Mouse (Mus musculus): ENCODE results near the gene Lyrm1. TPM values are rescaled to one million over a fixed set of nuclear protein-coding genes. Genes with fewer than 3 reads are reported as not detected.

Gene Lyrm1
- polyA plus RNA-seq, 1 experiment from 2014 or later: 9.1 TPM

GRCm38 (mm10) chr7:119892742-119893141, 2.9 kb upstream of the Lyrm1 start:
- no peaks in the 10 kb centered on the region for H3K36me3 ChIP-seq
- H3K27ac ChIP-seq: no peak overlapping the region
- H3K27me3 ChIP-seq: no peaks in the 10 kb centered on the region
- no peaks in the 10 kb centered on the region for H3K9me3 ChIP-seq
- H3K9ac ChIP-seq: no peak overlapping the region
- WGBS: 90% methylated on average over 4 of the region's 4 CpGs
- ATAC-seq (ENCODE audit: insufficient number of reproducible peaks, low FRiP score, low TSS enrichment, low read depth): no peak
- H3K4me3 ChIP-seq: no peak overlapping the region
- peaks cover 14% of the 10 kb centered on the region; the same call in 1 of the 2 replicates for H3K4me1 ChIP-seq
- no peak overlapping the region for H3K4me2 ChIP-seq

- Histone ChIP-seq H3K27me3 (no peaks in the 10 kb centered on the region), H3K4me3 (peak overlapping the region; percentile 67), H3K9ac (peak overlapping the region; percentile 69), H3K4me1 (peaks cover 14% of the 10 kb centered on the region; the same call in 1 of the 2 replicates), H3K9me3 (no peaks in the 10 kb centered on the region), H3K36me3 (no peaks in the 10 kb centered on the region), H3K4me2 (peak overlapping the region; percentile 83), H3K27ac (peak overlapping the region; percentile 98)
- no peak; the same call in 1 of the 2 replicates for ATAC-seq (ENCODE audit: insufficient number of reproducible peaks, low FRiP score, low TSS enrichment, low read depth)
- WGBS: under 1% methylated on average over 15 of the region's 15 CpGs
Measured at GRCm38 (mm10) chr7:119894818-119895544, 680 bp upstream of the Lyrm1 start.

GRCm38 (mm10) chr7:119897521-119898109, 2.0 kb downstream of the Lyrm1 start:
- Histone ChIP-seq H3K27ac (no peak overlapping the region), H3K4me3 (no peak overlapping the region), H3K36me3 (no peaks in the 10 kb centered on the region), H3K4me2 (no peak overlapping the region), H3K9ac (no peak overlapping the region), H3K27me3 (no peaks in the 10 kb centered on the region), H3K4me1 (peaks cover 14% of the 10 kb centered on the region; the same call in 1 of the 2 replicates), H3K9me3 (no peaks in the 10 kb centered on the region)
- ATAC-seq (ENCODE audit: insufficient number of reproducible peaks, low FRiP score, low TSS enrichment, low read depth): no peak
- WGBS: 90% methylated on average over 8 of the region's 8 CpGs

GRCm38 (mm10) chr7:119898247-119898856, 2.7 kb downstream of the Lyrm1 start:
- Histone ChIP-seq H3K27ac (no peak overlapping the region), H3K4me1 (peaks cover 14% of the 10 kb centered on the region; the same call in 1 of the 2 replicates), H3K27me3 (no peaks in the 10 kb centered on the region), H3K4me3 (no peak overlapping the region), H3K9ac (no peak overlapping the region), H3K9me3 (no peaks in the 10 kb centered on the region), H3K36me3 (no peaks in the 10 kb centered on the region), H3K4me2 (no peak overlapping the region)
- ATAC-seq (ENCODE audit: insufficient number of reproducible peaks, low FRiP score, low TSS enrichment, low read depth): no peak
- 60% methylated on average over 1 of the region's 1 CpGs for WGBS

GRCm38 (mm10) chr7:119899386-119900057, 3.9 kb downstream of the Lyrm1 start:
- no peak overlapping the region for H3K4me3 ChIP-seq
- H3K27ac ChIP-seq: no peak overlapping the region
- H3K4me2 ChIP-seq: no peak overlapping the region
- H3K9me3 ChIP-seq: no peaks in the 10 kb centered on the region
- whole genome bisulfite sequencing: 75% methylated on average over 3 of the region's 3 CpGs
- H3K36me3 ChIP-seq: no peaks in the 10 kb centered on the region
- ATAC-seq (ENCODE audit: insufficient number of reproducible peaks, low FRiP score, low TSS enrichment, low read depth): no peak
- H3K9ac ChIP-seq: no peak overlapping the region
- no peaks in the 10 kb centered on the region for H3K27me3 ChIP-seq
- peaks cover 11% of the 10 kb centered on the region; the same call in 1 of the 2 replicates for H3K4me1 ChIP-seq

GRCm38 (mm10) chr7:119906523-119907215, 11.0 kb downstream of the Lyrm1 start:
- Histone ChIP-seq H3K4me2 (no peak overlapping the region), H3K4me1 (no peaks in the 10 kb centered on the region), H3K27ac (no peak overlapping the region), H3K36me3 (no peaks in the 10 kb centered on the region), H3K9me3 (no peaks in the 10 kb centered on the region), H3K9ac (no peak overlapping the region), H3K4me3 (no peak overlapping the region), H3K27me3 (no peaks in the 10 kb centered on the region)
- 87% methylated on average over 3 of the region's 3 CpGs for WGBS
- no peak for ATAC-seq (ENCODE audit: insufficient number of reproducible peaks, low FRiP score, low TSS enrichment, low read depth)

- no peaks in the 10 kb centered on the region for H3K4me1 ChIP-seq
- whole genome bisulfite sequencing: 72% methylated on average over 3 of the region's 3 CpGs
- no peak overlapping the region for H3K9ac ChIP-seq
- no peaks in the 10 kb centered on the region for H3K36me3 ChIP-seq
- H3K4me3 ChIP-seq: no peak overlapping the region
- H3K4me2 ChIP-seq: no peak overlapping the region
- H3K27ac ChIP-seq: no peak overlapping the region
- no peak for ATAC-seq (ENCODE audit: insufficient number of reproducible peaks, low FRiP score, low TSS enrichment, low read depth)
- H3K9me3 ChIP-seq: no peaks in the 10 kb centered on the region
- H3K27me3 ChIP-seq: no peaks in the 10 kb centered on the region
Measured at GRCm38 (mm10) chr7:119911727-119912126, 16.1 kb downstream of the Lyrm1 start.

GRCm38 (mm10) chr7:119920457-119920856, 24.8 kb downstream of the Lyrm1 start:
- Histone ChIP-seq H3K27me3 (no peaks in the 10 kb centered on the region), H3K9me3 (no peaks in the 10 kb centered on the region), H3K4me1 (no peaks in the 10 kb centered on the region), H3K4me2 (no peak overlapping the region), H3K36me3 (no peaks in the 10 kb centered on the region), H3K9ac (no peak overlapping the region), H3K4me3 (no peak overlapping the region), H3K27ac (no peak overlapping the region)
- 37% methylated on average over 2 of the region's 2 CpGs for WGBS
- no peak for ATAC-seq (ENCODE audit: insufficient number of reproducible peaks, low FRiP score, low TSS enrichment, low read depth)

GRCm38 (mm10) chr7:119921054-119921453, 25.4 kb downstream of the Lyrm1 start:
- no peak for ATAC-seq (ENCODE audit: insufficient number of reproducible peaks, low FRiP score, low TSS enrichment, low read depth)
- Histone ChIP-seq H3K4me1 (no peaks in the 10 kb centered on the region), H3K36me3 (no peaks in the 10 kb centered on the region), H3K27me3 (no peaks in the 10 kb centered on the region), H3K9ac (no peak overlapping the region), H3K4me2 (no peak overlapping the region), H3K4me3 (no peak overlapping the region), H3K9me3 (no peaks in the 10 kb centered on the region), H3K27ac (no peak overlapping the region)
- WGBS: 79% methylated on average over 4 of the region's 4 CpGs

GRCm38 (mm10) chr7:119928783-119929440, 33.3 kb downstream of the Lyrm1 start:
- Histone ChIP-seq H3K27me3 (no peaks in the 10 kb centered on the region), H3K4me3 (no peak overlapping the region), H3K4me2 (no peak overlapping the region), H3K9ac (no peak overlapping the region), H3K4me1 (no peaks in the 10 kb centered on the region), H3K9me3 (no peaks in the 10 kb centered on the region), H3K27ac (no peak overlapping the region), H3K36me3 (no peaks in the 10 kb centered on the region)
- 56% methylated on average over 2 of the region's 2 CpGs for WGBS
- ATAC-seq (ENCODE audit: insufficient number of reproducible peaks, low FRiP score, low TSS enrichment, low read depth): no peak

GRCm38 (mm10) chr7:119936321-119936720, 40.7 kb downstream of the Lyrm1 start:
- no peak overlapping the region for H3K9ac ChIP-seq
- H3K4me1 ChIP-seq: no peaks in the 10 kb centered on the region
- no peak overlapping the region for H3K4me3 ChIP-seq
- H3K27ac ChIP-seq: no peak overlapping the region
- no peak overlapping the region for H3K4me2 ChIP-seq
- no peak for ATAC-seq (ENCODE audit: insufficient number of reproducible peaks, low FRiP score, low TSS enrichment, low read depth)
- H3K27me3 ChIP-seq: no peaks in the 10 kb centered on the region
- no peaks in the 10 kb centered on the region for H3K9me3 ChIP-seq
- H3K36me3 ChIP-seq: no peaks in the 10 kb centered on the region
